Mouse (Mus musculus) limb, embryonic 14.5 days (tissue): ENCODE results near the gene Pole. TPM values are rescaled to one million over a fixed set of nuclear protein-coding genes. Genes with fewer than 3 reads are reported as not detected.

ENCODE experiments used
- ATAC-seq: fragments of 200-750 bp; cut with Nextera tagmentation; 2 replicates; pipeline ENCODE4 v1.8.0; 2017; ENCODE audit warnings: low read depth, moderate number of reproducible peaks, moderate TSS enrichment; ENCODE audit not compliant: low FRiP score
- DNase-seq: peaks from one replicate; pipeline ENCODE4 v3.0.0-alpha.2; 2015; ENCODE audit warnings: low spot score
- H3K27ac ChIP-seq: fragments of 300-500 bp; sonication (generic); replicated peaks from 2 replicates; pipeline ENCODE4 v1.5.1; 2014; ENCODE audit warnings: low read depth, mild to moderate bottlenecking, low read length, moderate library complexity, mixed read lengths
- H3K27me3 ChIP-seq: fragments of 300-500 bp; sonication (generic); 2 replicates; pipeline ENCODE4 v1.6.1; 2014; ENCODE audit warnings: low read length, mixed read lengths; ENCODE audit not compliant: control insufficient read depth, insufficient read depth
- H3K36me3 ChIP-seq: fragments of 300-500 bp; sonication (generic); 2 replicates; pipeline ENCODE4 v1.6.1; 2014; ENCODE audit warnings: mild to moderate bottlenecking, low read length, moderate library complexity, mixed read lengths; ENCODE audit not compliant: control insufficient read depth, insufficient read depth
- H3K4me1 ChIP-seq: fragments of 300-500 bp; sonication (generic); 2 replicates; pipeline ENCODE4 v1.6.1; 2014; ENCODE audit warnings: antibody characterized with exemption, low read length, mixed read lengths; ENCODE audit not compliant: control insufficient read depth, insufficient read depth
- H3K4me2 ChIP-seq: fragments of 300-500 bp; sonication (generic); replicated peaks from 2 replicates; pipeline ENCODE4 v1.6.1; 2014; ENCODE audit warnings: low read depth, mild to moderate bottlenecking, low read length, moderate library complexity; ENCODE audit not compliant: severe bottlenecking
- H3K4me3 ChIP-seq: fragments of 300-500 bp; sonication (generic); replicated peaks from 2 replicates; pipeline ENCODE4 v1.5.1; 2014; ENCODE audit warnings: low read length
- H3K9ac ChIP-seq: fragments of 300-500 bp; sonication (generic); 2 replicates; pipeline ENCODE4 v1.6.1; 2014; ENCODE audit warnings: mild to moderate bottlenecking, low read depth, low read length, moderate library complexity; ENCODE audit not compliant: severe bottlenecking
- H3K9me3 ChIP-seq: fragments of 300-500 bp; sonication (generic); 2 replicates; pipeline ENCODE4 v1.6.1; 2016; ENCODE audit warnings: low read length; ENCODE audit not compliant: control insufficient read depth
- POLR2A ChIP-seq: fragments of 200-500 bp; IDR thresholded peaks from 2 replicates; pipeline ENCODE4 v1.8.0; 2012; ENCODE audit warnings: inconsistent platforms, mild to moderate bottlenecking, moderate library complexity, borderline replicate concordance; ENCODE audit not compliant: insufficient read depth, insufficient read length; ENCODE audit errors: extremely low read depth
- WGBS: fragments of 180-500 bp; shearing (Covaris S2); extraction: QIAGEN DNeasy Blood & Tissue Kit; methylation state at CpG from one replicate; pipeline ENCODE4 v1.1.7; 2014; 5-methylcytosine and 5-hydroxymethylcytosine counted together
- polyA plus RNA-seq, 2 experiments: library from polyadenylated mRNA; depleted of rRNA in 1 of 2; stranded (reverse) in 1 of 2; unstranded in 1 of 2; fragments of >200 nt; fragmentation: Nextera tagmentation in 1 of 2; extraction: Ambion mirVana in 1 of 2; gene quantifications; 2 replicates each; pipeline versions ENCODE4 v1.2.1 to v1.2.3; 2012 to 2014

The Pole gene
- polyA plus RNA-seq, 2 experiments, result 24.3 to 34.1 TPM

GRCm38 (mm10) chr5:110357531-110358179 lies 71.5 kb downstream of the Pole start:
- peak; percentile 83 for DNase-seq
- H3K9me3 ChIP-seq, result no peaks in the 10 kb centered on the region

GRCm38 (mm10) chr5:110361465-110361864 lies 75.4 kb downstream of the Pole start:
- no peak for TF ChIP-seq POLR2A
- no peak overlapping the region for H3K4me3 ChIP-seq
- peaks cover 4% of the 10 kb centered on the region; the same call in 1 of the 2 replicates for H3K4me1 ChIP-seq
- H3K27ac ChIP-seq, result no peak overlapping the region
- no peak overlapping the region for H3K4me2 ChIP-seq
- 91% methylated on average over 6 of the region's 6 CpGs for WGBS
- H3K9ac ChIP-seq, result no peak overlapping the region
- DNase-seq, result no peak
- no peak for ATAC-seq
- H3K27me3 ChIP-seq, result no peaks in the 10 kb centered on the region
- H3K36me3 ChIP-seq, result peaks cover 16% of the 10 kb centered on the region
- no peaks in the 10 kb centered on the region for H3K9me3 ChIP-seq

More at GRCm38 (mm10) chr5:110357531-110358179, 71.5 kb downstream of the Pole start:
- H3K4me2 ChIP-seq, result no peak overlapping the region
- no peak overlapping the region for H3K9ac ChIP-seq
- no peaks in the 10 kb centered on the region for H3K4me1 ChIP-seq
- no peak for TF ChIP-seq POLR2A
- ATAC-seq, result peak; percentile 34; the same call in 1 of the 2 replicates
- H3K27me3 ChIP-seq, result no peaks in the 10 kb centered on the region
- H3K36me3 ChIP-seq, result peaks cover 3% of the 10 kb centered on the region; the same call in 1 of the 2 replicates
- no peak overlapping the region for H3K27ac ChIP-seq
- WGBS, result 34% methylated on average over 8 of the region's 9 CpGs
- H3K4me3 ChIP-seq, result no peak overlapping the region

- H3K9ac ChIP-seq, result peak overlapping the region; percentile 58
- H3K4me3 ChIP-seq, result peak overlapping the region; percentile 49
- DNase-seq (no peak), ATAC-seq (peak; percentile 50; the same call in 1 of the 2 replicates)
- H3K9me3 ChIP-seq, result no peaks in the 10 kb centered on the region
- H3K4me2 ChIP-seq, result peak overlapping the region; percentile 88
- WGBS, result 4% methylated on average over 26 of the region's 28 CpGs
- no peak for TF ChIP-seq POLR2A
- peaks cover 25% of the 10 kb centered on the region for H3K36me3 ChIP-seq
- no peaks in the 10 kb centered on the region for H3K27me3 ChIP-seq
- no peak overlapping the region for H3K27ac ChIP-seq
- H3K4me1 ChIP-seq, result peaks cover 4% of the 10 kb centered on the region; the same call in 1 of the 2 replicates
These were observed 76.7 kb downstream of the Pole start for GRCm38 (mm10) chr5:110362813-110363178.

GRCm38 (mm10) chr5:110363179-110363821 lies 77.2 kb downstream of the Pole start:
- Histone ChIP-seq H3K27me3 (no peaks in the 10 kb centered on the region), H3K4me1 (peaks cover 4% of the 10 kb centered on the region; the same call in 1 of the 2 replicates), H3K9ac (peak overlapping the region; percentile 58), H3K36me3 (peaks cover 29% of the 10 kb centered on the region), H3K9me3 (no peaks in the 10 kb centered on the region), H3K27ac (no peak overlapping the region), H3K4me2 (peak overlapping the region; percentile 88), H3K4me3 (peak overlapping the region; percentile 49)
- WGBS, result 9% methylated on average over 30 of the region's 72 CpGs
- TF ChIP-seq POLR2A, result no peak
- peak; percentile 82 for DNase-seq
- peak; percentile 81 for ATAC-seq

GRCm38 (mm10) chr5:110363822-110364545 lies 77.9 kb downstream of the Pole start:
- no peak overlapping the region for H3K27ac ChIP-seq
- H3K4me1 ChIP-seq, result peaks cover 4% of the 10 kb centered on the region; the same call in 1 of the 2 replicates
- peaks cover 35% of the 10 kb centered on the region for H3K36me3 ChIP-seq
- TF ChIP-seq POLR2A, result no peak
- H3K9me3 ChIP-seq, result no peaks in the 10 kb centered on the region
- ATAC-seq, result 0 out of 2 replicates have a peak, but pooled peaks have one; percentile 11
- 33% methylated on average over 11 of the region's 11 CpGs for WGBS
- peak overlapping the region; percentile 88 for H3K4me2 ChIP-seq
- H3K27me3 ChIP-seq, result no peaks in the 10 kb centered on the region
- peak; percentile 11 for DNase-seq
- peak overlapping the region; percentile 58 for H3K9ac ChIP-seq
- peak overlapping the region; percentile 49 for H3K4me3 ChIP-seq
